Mouse (Mus musculus): Measurements from ENCODE around the gene Usp10.

GRCm38 (mm10) chr8:119901952-119902351 is 8.2 kb upstream of the Usp10 start:
- TF ChIP-seq CTCF (IDR thresholded peaks at IDR 0.05; ENCODE audit: insufficient read depth, low read depth, low read length) (no peak), POLR2A (IDR thresholded peaks at IDR 0.05; ENCODE audit: insufficient read depth, low read depth, low read length) (no peak)
